Mouse (Mus musculus) cortical plate, adult 2 months (tissue): ENCODE results near the gene Rorc. TPM values are rescaled to one million over a fixed set of nuclear protein-coding genes. Genes with fewer than 3 reads are reported as not detected.

ENCODE experiments used
- H3K27ac ChIP-seq: fragments of 200-500 bp; 2 replicates; pipeline ENCODE4 v1.5.1; 2012; ENCODE audit warnings: low read length, control low read depth, inconsistent platforms; ENCODE audit not compliant: insufficient read depth
- H3K4me1 ChIP-seq: fragments of 200-500 bp; 2 replicates; pipeline ENCODE4 v1.6.1; 2011; ENCODE audit warnings: low read length; ENCODE audit not compliant: control insufficient read depth, insufficient read depth
- H3K4me3 ChIP-seq: fragments of 200-500 bp; 2 replicates; pipeline ENCODE4 v1.5.1; 2011; ENCODE audit warnings: mild to moderate bottlenecking, low read length, control low read depth; ENCODE audit not compliant: insufficient read depth
- CTCF ChIP-seq: fragments of 200-500 bp; IDR thresholded peaks from 2 replicates; pipeline ENCODE4 v1.5.1; 2011; ENCODE audit warnings: mild to moderate bottlenecking, control low read depth, low read length; ENCODE audit not compliant: insufficient read depth; ENCODE audit errors: extremely low read depth
- POLR2A ChIP-seq: fragments of 200-500 bp; IDR thresholded peaks from 2 replicates; pipeline ENCODE4 v1.6.1; 2011; ENCODE audit warnings: mild to moderate bottlenecking, low read length, control low read depth; ENCODE audit not compliant: insufficient read depth; ENCODE audit errors: extremely low read depth
- polyA plus RNA-seq: library from polyadenylated mRNA; depleted of rRNA; stranded (reverse); fragments of >200 nt; gene quantifications from 2 replicates; pipeline ENCODE4 v1.2.3, GENCODE M21; 2012; rRNA removed

Rorc gene
- polyA plus RNA-seq: 1.9 and 2.0 TPM in 2 replicates

- TF ChIP-seq POLR2A (no peak), CTCF (no peak)
- H3K4me3 ChIP-seq: no peak within 1 kb of the TSS
- H3K27ac ChIP-seq: no peak within 1 kb of the TSS
- H3K4me1 ChIP-seq: 0 out of 2 replicates have a peak, but pooled peaks cover 1% of the 10 kb centered on the region
These were observed at the start of gene Rorc for GRCm38 (mm10) chr3:94372641-94373040. Rorc (plus strand) TSS chr3:94372794.

DNA sequence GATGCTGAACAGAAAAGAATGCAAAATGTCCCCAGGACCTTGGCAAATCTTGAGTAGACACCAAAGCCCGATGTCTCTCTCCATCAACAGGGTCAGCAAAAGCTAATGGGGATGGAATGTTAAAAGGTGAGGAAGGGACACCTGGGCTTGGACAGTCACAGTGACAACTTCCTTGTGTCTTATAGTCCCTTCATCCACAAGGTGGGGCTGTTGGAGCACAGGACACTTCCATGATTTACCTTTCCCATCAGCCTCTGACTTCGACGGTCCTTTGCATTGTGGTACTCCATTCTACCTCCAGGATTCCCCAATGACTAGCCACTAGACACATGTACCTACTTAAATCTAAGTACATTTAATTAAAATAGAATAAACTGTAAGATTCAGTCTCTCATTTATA, 43.9 kb upstream of the Rorc start:
- TF ChIP-seq CTCF: peak; percentile 34; the same call in 1 of the 2 replicates
- no peak for TF ChIP-seq POLR2A
- no peaks in the 10 kb centered on the region for H3K4me1 ChIP-seq
- no peak overlapping the region for H3K27ac ChIP-seq
- no peak overlapping the region for H3K4me3 ChIP-seq

DNA sequence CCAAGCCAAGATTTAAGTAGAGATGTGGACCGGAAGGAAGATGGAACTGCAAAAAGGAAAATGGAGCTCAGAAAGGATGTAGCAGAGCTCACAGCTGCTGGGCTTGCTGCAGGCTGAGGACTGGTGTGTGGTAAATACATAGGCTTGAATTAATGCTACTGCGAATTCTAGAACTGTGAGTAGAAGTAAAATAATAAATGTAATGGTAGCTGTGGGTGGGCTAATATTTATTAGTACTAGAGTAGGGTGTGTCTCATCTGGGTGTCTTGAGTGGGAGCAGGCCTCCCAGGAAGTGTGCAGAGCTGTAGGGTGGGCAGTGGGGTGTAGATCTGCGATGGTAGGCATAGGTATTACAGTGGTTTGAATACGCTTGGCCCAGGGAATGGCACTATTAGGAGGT, 38.2 kb upstream of the Rorc start:
- H3K4me1 ChIP-seq: no peaks in the 10 kb centered on the region
- H3K27ac ChIP-seq: no peak overlapping the region
- TF ChIP-seq CTCF (no peak), POLR2A (no peak)
- H3K4me3 ChIP-seq: no peak overlapping the region

GRCm38 (mm10) chr3:94338522-94338921, 34.1 kb upstream of the Rorc start:
- no peak overlapping the region for H3K27ac ChIP-seq
- H3K4me1 ChIP-seq: no peaks in the 10 kb centered on the region
- H3K4me3 ChIP-seq: no peak overlapping the region
- no peak for TF ChIP-seq CTCF
- no peak for TF ChIP-seq POLR2A

- Histone ChIP-seq H3K27ac (no peak within 1 kb of the TSS), H3K4me1 (no peaks in the 10 kb centered on the region), H3K4me3 (no peak within 1 kb of the TSS)
- TF ChIP-seq CTCF: no peak
- TF ChIP-seq POLR2A: no peak
These were observed 30.6 kb upstream of the Rorc start, which contains the start of gene Them5 for GRCm38 (mm10) chr3:94341959-94342422. Them5 (plus strand) TSS chr3:94342099.

DNA sequence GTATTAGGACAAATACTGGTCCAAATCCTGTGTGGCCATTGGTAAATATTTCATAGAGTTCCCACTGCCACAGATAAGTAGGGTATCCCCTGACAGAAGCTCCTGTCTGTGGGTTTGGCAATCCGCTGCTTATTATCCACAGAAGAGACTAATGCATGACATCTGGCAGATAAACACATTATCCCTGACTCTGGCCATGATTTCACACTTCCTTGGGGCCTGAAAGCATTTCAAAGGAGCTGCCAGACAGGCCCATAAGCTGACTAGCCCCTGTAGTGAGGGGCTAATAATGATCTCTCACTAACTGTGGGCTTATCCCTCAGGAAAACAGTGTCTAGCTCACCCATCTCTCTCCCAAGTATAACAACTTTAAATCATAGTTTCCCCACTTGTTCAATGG, 30.0 kb upstream of the Rorc start:
- Histone ChIP-seq H3K27ac (no peak overlapping the region), H3K4me1 (no peaks in the 10 kb centered on the region), H3K4me3 (no peak overlapping the region)
- TF ChIP-seq POLR2A (no peak), CTCF (no peak)

DNA sequence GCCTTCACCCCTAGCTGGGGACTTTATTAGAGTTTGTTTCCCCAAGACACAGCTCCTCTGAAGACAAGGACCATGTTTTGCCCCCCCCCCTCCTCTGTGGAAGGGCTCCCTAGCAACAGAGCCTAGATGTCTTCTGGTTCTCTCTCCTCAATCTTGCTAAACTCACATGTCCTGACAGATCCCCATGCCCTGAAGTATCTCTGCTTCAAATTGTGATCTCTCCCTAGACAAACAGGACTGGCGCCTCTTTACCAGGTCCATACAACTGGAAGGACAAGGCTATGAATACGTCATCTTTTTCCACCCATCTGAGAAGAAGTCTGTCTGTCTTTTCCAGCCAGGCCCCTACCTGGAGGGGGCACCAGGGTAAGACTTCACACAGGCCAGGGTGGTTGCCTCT, 28.4 kb upstream of the Rorc start:
- TF ChIP-seq POLR2A: no peak
- TF ChIP-seq CTCF: no peak

GRCm38 (mm10) chr3:94344897-94345296, 27.7 kb upstream of the Rorc start:
- Histone ChIP-seq H3K27ac (no peak overlapping the region), H3K4me1 (no peaks in the 10 kb centered on the region), H3K4me3 (no peak overlapping the region)
- TF ChIP-seq POLR2A (no peak), CTCF (no peak)

More for the DNA sequence above, 28.4 kb upstream of the Rorc start:
- no peak overlapping the region for H3K4me3 ChIP-seq
- no peak overlapping the region for H3K27ac ChIP-seq
- H3K4me1 ChIP-seq: no peaks in the 10 kb centered on the region

GRCm38 (mm10) chr3:94348146-94348545, 24.4 kb upstream of the Rorc start:
- H3K4me1 ChIP-seq: no peaks in the 10 kb centered on the region
- H3K27ac ChIP-seq: no peak overlapping the region
- no peak overlapping the region for H3K4me3 ChIP-seq
- no peak for TF ChIP-seq CTCF
- TF ChIP-seq POLR2A: no peak

- H3K27ac ChIP-seq: no peak overlapping the region
- no peaks in the 10 kb centered on the region for H3K4me1 ChIP-seq
- TF ChIP-seq POLR2A (no peak), CTCF (peak; percentile 36; the same call in 1 of the 2 replicates)
- no peak overlapping the region for H3K4me3 ChIP-seq
These were observed 11.8 kb upstream of the Rorc start for GRCm38 (mm10) chr3:94360812-94361211.

GRCm38 (mm10) chr3:94362138-94362537, 10.5 kb upstream of the Rorc start, which contains the start of gene C2cd4d:
C2cd4d (plus strand) TSS chr3:94362438.
- peak within 1 kb of the TSS; percentile 36; the same call in 1 of the 2 replicates for H3K4me3 ChIP-seq
- H3K27ac ChIP-seq: no peak within 1 kb of the TSS
- TF ChIP-seq POLR2A: no peak
- H3K4me1 ChIP-seq: no peaks in the 10 kb centered on the region
